Mouse (Mus musculus) stomach, postnatal 0 days (tissue): ENCODE results near the gene Mrm2.

Experiments used
- CTCF ChIP-seq: IDR thresholded peaks from 2 replicates; pipeline ENCODE4 v1.5.1; 2016; ENCODE audit warnings: antibody characterized with exemption, low read depth, mild to moderate bottlenecking, moderate library complexity
- EP300 ChIP-seq: optimal IDR thresholded peaks from 2 replicates; pipeline ENCODE3; 2016; ENCODE audit warnings: antibody characterized with exemption

- no peak for TF ChIP-seq CTCF
- TF ChIP-seq EP300: no peak
Observed at GRCm38 (mm10) chr5:140378121-140378853, 46.6 kb upstream of the Mrm2 start.
